Mouse (Mus musculus): ENCODE measurements around the gene Frmd4a. TPM values are rescaled to one million over a fixed set of nuclear protein-coding genes. Genes with fewer than 3 reads are reported as not detected.

The Frmd4a gene
- total RNA-seq, 2 experiments from 2014 or later = 12.8 to 17.1 TPM

DNA sequence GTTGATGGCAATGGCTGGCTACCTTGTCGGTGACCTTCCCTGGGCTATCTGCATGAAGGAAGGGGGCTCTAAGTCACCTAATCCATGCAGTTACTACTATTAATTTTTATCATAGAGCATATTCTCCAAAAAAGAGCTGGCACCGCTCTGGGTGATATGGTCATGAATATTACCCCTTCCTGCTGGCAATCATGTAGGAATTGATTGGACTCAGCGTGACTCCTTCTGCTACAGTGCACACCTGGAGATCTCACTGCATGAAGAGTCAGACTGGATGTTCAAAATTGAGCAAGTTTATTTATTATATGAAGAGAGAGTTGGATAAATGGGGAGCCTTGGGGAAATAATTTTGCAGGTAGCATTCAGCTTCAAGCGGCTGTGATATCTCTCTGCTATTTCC lies 113.7 kb downstream of the Frmd4a start:
- no peak for ATAC-seq (ENCODE audit: poor library complexity, severe bottlenecking)

DNA sequence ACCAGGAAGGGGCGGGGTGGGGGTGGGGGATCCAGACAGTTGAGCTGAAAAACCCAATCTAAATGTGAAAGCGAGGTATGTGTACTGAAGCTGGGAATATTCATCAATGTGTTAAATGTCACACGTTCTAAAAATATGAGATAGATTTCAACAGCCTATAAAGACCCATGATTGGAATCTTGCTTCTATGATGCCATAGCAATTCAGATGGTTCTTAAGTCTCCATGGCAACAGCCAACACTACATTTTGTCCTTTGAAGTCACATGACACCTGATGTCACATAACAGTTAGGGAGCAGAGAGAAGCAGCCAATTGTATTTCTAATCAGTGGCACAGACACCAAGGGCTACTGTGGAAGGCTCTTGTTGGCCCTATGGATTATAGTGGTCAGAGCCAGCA lies 120.0 kb downstream of the Frmd4a start:
- no peak for ATAC-seq (ENCODE audit: poor library complexity, severe bottlenecking)

DNA sequence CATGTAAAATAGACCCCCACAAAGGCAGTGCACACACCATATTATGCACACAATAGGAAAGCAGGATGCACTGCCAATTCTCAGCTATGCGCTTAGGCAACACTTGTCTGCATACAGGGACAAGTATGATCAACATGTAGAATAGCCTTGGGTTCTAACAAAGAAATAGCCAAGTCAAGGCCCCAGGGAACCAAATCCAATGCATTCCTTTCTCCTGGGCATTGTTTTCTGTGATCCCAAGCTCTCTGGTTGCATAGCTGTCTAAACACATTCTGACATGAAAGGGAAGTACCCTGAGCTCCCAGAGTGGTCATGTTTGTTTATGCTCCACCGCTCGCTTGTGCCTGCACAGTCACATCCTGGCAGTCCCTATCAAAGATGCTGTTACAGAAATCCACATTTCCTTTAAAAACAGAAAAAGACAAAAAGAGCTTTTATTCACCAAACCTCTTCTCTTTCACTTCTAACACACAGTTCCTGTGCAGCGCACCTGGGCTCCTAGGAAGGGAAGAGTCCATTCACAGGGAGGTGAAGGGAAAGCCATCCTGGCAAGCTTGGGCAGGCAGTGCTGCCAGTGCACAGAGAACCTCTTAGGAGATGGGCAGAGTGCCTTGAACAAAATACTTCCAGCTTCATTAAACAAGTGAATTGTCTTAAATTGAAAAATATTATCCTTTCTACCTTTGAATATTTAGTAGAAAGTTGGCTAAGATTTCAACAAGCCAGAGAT lies 124.9 kb downstream of the Frmd4a start:
- ATAC-seq (ENCODE audit: poor library complexity, severe bottlenecking) = no peak

- ATAC-seq (ENCODE audit: poor library complexity, severe bottlenecking) = no peak
Observed at GRCm38 (mm10) chr2:4144424-4144823, 126.9 kb downstream of the Frmd4a start.

- ATAC-seq (ENCODE audit: poor library complexity, severe bottlenecking) = no peak
Observed at GRCm38 (mm10) chr2:4152521-4153040, 135.1 kb downstream of the Frmd4a start.

DNA sequence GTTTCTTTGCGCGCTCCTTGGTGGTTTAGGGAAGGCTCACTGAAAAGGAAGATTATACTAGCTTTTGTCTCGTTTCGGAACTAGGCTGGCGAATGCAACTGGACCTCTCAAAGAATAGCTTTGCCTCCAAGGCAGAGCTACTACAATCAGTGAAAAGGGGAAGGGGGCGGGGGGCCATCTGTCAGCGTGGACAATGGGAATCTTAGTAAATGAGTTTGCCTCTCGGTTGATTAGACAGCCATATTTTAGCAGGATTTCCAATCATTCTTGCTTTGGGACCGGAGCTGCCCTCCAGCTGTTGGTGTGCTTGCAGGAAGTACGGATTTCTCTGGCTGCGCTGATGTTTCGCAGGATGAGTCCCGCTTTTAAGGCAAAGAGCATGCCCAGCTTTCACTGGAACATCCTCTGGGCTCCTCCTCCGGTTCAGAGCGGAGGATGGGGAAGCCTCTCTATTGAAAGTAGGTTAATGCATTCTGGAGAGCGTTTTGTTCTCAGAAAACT lies 135.7 kb downstream of the Frmd4a start:
- no peak for ATAC-seq (ENCODE audit: poor library complexity, severe bottlenecking)

GRCm38 (mm10) chr2:4154036-4154653 lies 136.6 kb downstream of the Frmd4a start:
- no peak for ATAC-seq (ENCODE audit: poor library complexity, severe bottlenecking)

DNA sequence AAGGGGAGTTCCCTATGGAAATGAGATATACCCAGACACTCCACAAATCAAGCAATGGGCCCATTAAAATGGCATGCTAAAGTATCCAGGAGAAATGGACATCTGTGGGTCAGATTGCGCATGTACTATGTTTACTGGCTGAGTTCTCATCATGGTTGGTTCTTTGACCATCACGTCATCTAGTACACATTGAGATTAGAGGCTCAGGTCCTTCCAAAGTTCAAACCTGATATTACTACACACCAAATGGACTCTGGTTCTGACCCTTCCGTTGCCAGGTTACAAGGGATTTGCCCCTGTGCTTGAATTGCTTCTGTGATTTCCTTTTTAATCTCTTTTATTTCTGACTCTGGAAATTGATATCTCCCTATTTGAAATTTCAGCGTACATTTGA lies 137.1 kb downstream of the Frmd4a start:
- no peak for ATAC-seq (ENCODE audit: poor library complexity, severe bottlenecking)

DNA sequence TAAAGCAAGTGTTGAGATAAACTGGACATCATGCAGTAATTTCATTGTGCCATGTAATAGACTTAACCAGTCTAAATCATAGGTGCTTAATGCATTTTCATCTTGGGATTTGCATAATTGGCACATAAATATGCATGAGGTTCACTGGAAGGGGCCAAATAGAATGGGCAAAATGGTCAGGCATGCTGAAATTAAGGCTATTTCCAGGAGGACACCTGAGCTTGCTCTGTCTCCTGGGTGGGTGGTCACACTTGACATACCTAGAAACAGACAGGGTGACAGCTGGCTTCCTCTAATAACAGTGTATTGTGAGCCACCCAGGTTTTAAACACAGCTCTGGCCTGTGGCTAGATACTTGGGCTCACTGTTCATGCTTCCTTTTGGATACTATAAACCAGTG lies 137.9 kb downstream of the Frmd4a start:
- no peak for ATAC-seq (ENCODE audit: poor library complexity, severe bottlenecking)

DNA sequence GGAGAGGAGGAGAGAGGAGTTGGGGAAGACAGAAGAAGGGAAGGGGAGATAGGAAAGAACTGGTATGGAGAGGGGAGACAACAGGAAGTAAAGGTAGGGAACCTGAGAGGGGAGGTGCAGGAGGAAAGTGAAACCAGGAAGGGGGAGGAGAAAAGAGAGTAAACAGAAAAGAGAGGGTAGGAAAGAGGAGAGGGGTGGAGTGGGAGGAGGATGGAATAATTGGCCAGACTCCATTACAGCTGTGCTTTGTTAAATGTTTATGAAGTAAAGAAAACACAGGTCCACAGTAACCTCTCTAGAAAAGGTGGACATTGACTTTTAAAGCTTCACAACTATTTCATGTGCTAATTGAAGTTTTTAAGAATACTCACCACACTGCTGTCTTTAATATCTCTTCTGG lies 139.0 kb downstream of the Frmd4a start:
- no peak for ATAC-seq (ENCODE audit: poor library complexity, severe bottlenecking)

GRCm38 (mm10) chr2:4157396-4157795 lies 139.9 kb downstream of the Frmd4a start:
- ATAC-seq (ENCODE audit: poor library complexity, severe bottlenecking) = no peak

GRCm38 (mm10) chr2:4159574-4160203 lies 142.2 kb downstream of the Frmd4a start:
- ATAC-seq (ENCODE audit: poor library complexity, severe bottlenecking) = no peak

DNA sequence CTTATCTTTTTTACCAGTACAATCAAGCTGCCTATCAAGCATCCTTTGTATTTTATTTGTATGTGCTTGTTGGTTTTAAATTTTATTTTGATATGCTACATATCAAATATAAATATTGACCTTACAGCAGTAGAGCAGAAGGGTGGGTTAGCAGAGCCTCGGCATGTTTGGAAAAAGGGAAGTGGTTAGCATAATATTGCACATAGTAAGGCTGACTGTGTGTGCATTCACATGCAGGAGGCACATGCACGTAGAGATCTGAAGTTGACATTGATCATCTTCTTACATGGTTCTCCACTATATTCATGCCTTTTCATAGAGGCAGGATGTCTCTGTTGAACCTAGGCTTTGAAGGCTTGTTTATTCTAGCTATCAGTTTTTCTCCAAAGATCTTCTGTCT lies 148.7 kb downstream of the Frmd4a start:
- no peak; the same call in 1 of the 2 replicates for ATAC-seq (ENCODE audit: poor library complexity, severe bottlenecking)

DNA sequence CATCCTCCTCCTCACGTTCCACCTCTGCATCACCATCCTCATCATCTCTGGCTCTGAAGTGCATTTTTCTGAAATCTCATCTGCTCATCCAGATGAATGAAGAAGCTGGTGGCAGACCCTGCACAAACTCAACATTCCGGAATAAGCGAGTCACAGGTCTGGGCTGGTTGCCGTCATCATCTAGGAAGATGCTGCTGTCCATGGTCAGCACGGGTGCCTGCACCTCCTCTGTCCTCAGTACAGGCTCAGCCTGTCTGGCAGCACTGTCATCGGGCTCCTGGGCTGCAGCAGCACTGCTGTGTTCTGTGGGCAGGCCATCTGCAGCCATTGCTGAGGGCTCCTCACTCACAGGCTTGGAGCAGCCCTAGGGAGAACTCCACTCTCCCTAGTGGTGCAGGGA lies 149.6 kb downstream of the Frmd4a start:
- no peak for ATAC-seq (ENCODE audit: poor library complexity, severe bottlenecking)

DNA sequence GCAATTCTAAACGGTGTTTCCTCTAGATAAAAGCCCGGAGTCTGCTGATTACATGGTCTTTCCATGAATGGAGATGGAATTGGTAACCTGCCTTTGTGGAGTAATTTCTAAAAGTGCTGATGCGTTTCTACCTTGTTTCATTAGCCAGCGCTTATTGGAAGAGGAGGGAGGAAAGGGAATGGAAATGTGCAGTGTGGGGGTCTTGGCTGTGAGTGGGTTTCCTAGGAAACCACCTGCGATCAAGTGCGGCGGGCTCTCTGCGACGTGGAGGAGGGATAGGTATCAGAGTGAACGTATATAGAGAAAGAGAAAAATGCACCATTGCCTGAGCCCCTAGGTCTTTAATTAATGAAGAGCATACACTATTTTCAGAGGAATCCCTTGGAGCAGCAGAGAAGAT lies 152.2 kb downstream of the Frmd4a start:
- no peak for ATAC-seq (ENCODE audit: poor library complexity, severe bottlenecking)

- ATAC-seq (ENCODE audit: poor library complexity, severe bottlenecking) = no peak
Observed at GRCm38 (mm10) chr2:4170189-4170588, 152.7 kb downstream of the Frmd4a start.

DNA sequence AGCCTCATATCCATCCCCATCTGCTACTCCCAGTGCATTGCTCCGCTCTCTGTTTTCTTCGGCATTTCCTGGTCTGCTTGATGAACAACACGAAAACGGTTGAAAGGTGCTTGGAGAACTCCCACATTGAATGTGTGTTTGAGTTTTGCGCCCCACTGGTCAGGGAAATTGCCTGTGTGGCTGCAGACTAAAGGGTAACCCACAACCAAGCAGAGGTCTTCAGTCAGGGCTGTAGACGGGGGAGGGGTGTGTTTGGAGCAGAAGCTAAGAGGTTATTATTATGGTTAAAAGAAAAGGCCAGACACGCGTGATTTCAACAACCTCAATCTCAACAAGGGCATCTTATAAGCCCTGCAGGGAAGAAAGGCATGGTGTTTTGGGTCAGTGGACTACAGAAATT lies 167.5 kb downstream of the Frmd4a start:
- no peak for ATAC-seq (ENCODE audit: poor library complexity, severe bottlenecking)

DNA sequence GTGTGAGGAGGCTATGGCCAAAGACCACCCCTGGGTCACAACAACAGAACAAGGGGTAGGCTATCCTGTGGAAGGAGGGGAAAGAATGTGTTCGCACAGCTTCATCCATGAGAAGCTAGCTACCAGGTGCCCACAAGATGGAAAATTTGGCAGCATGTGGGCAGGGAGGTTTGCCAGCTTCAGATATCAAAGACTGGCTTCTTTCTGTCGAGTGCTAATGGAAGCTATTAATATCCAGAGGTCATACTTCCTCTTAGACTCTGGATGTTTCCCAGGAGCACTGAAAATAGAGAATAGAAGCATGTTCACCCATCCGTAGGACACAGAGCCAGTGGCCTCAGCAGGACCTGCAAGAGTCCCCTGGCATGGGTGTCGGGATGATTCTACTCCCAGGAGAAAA lies 170.0 kb downstream of the Frmd4a start:
- no peak for ATAC-seq (ENCODE audit: poor library complexity, severe bottlenecking)

DNA sequence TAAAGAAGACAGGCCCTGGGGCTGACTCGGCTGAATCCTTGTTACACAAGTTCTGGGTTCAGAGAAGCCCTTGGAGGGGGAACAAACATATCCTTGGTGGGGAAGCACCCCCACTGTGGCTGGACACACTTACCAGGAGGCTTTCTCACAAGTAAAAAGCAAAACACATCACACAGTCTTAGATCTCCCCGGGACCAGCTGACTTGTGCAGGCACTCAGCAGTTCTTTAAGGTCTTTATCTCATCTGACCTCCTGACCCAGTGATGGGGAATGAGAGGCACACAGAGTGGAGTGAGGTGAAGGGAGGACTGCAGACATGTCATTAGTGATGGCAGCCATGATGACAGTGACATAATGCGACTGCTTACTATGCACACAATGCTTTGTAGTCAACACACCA lies 170.8 kb downstream of the Frmd4a start:
- no peak for ATAC-seq (ENCODE audit: poor library complexity, severe bottlenecking)

GRCm38 (mm10) chr2:4190345-4190744 lies 172.8 kb downstream of the Frmd4a start:
- no peak for ATAC-seq (ENCODE audit: poor library complexity, severe bottlenecking)

- ATAC-seq (ENCODE audit: poor library complexity, severe bottlenecking) = no peak
Observed at GRCm38 (mm10) chr2:4190995-4191394, 173.5 kb downstream of the Frmd4a start.

- no peak for ATAC-seq (ENCODE audit: poor library complexity, severe bottlenecking)
Observed at GRCm38 (mm10) chr2:4193206-4193605, 175.7 kb downstream of the Frmd4a start.
